Mouse (Mus musculus) lung, adult 2 months (tissue): ENCODE results near the gene Dstn. TPM values are rescaled to one million over a fixed set of nuclear protein-coding genes. Genes with fewer than 3 reads are reported as not detected.
A peak's percentile ranks its signal among the peaks of the same experiment; 100 is the strongest.

Experiments
- DNase-seq: peaks from one replicate; pipeline ENCODE4 v3.0.0; 2022
- H3K4me1 ChIP-seq: fragments of 200-500 bp; 2 replicates; pipeline ENCODE4 v1.6.1; 2011; ENCODE audit warnings: low read length; ENCODE audit not compliant: control insufficient read depth, insufficient read depth
- H3K4me3 ChIP-seq: fragments of 200-500 bp; replicated peaks from 2 replicates; pipeline ENCODE3; 2011; ENCODE audit warnings: low read depth, mild to moderate bottlenecking, control low read depth, low read length; ENCODE audit errors: extremely low read depth
- CTCF ChIP-seq: fragments of 200-500 bp; IDR thresholded peaks from 2 replicates; pipeline ENCODE4 v1.5.1; 2011; ENCODE audit warnings: mild to moderate bottlenecking, low read length, control low read depth; ENCODE audit not compliant: insufficient read depth
- POLR2A ChIP-seq: fragments of 200-500 bp; IDR thresholded peaks from 2 replicates; pipeline ENCODE4 v1.6.1; 2011; ENCODE audit warnings: low read depth, mild to moderate bottlenecking, control low read depth, low read length, borderline replicate concordance; ENCODE audit errors: extremely low read depth
- WGBS: fragments of 180-500 bp; shearing (Covaris S2); methylation state at CpG from one replicate; pipeline ENCODE4 v1.1.7; 2018; 5-methylcytosine and 5-hydroxymethylcytosine counted together
- polyA plus RNA-seq: library from polyadenylated mRNA; depleted of rRNA; stranded (reverse); fragments of >200 nt; gene quantifications from 2 replicates; pipeline ENCODE4 v1.2.3, GENCODE M21; 2012

Dstn gene
- polyA plus RNA-seq, 1 experiment = 80.1 TPM

DNA sequence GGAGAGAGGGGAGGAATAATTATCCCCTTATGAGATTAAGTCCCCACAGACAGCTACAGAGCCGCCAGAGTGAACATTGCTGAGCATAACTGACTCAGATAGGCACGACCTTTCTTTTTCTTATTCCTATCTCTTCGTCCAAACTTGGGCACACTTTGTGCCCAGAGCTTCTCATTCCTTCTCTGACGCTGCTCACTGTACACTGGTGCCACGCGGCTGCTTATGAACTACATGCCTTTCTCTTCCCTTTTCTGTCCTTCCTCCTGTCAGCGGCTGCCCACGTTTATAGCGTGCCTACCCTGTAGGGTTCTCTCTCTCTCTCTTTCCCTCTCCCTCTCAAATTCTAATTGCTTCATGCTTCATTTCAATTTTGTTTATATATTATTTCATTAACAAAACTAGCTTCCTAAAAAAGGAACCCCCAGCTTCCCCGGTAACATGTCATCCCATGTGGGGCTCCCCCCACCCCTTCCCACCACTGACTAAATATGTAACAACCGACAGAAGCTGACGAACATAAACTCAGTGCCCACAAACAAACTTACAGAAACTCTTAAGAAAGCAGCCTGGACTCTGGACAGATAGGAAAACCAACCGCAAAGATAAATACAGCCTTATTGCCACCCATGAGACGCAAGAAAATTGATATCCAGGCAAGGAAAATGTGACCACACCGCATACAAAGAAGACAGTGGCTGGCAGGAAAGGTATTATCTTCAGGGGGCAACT is 25.8 kb upstream of the Dstn start:
- no peak overlapping the region for H3K4me3 ChIP-seq
- WGBS = 73% methylated on average over 15 of the region's 15 CpGs
- TF ChIP-seq CTCF = no peak
- TF ChIP-seq POLR2A = no peak
- no peaks in the 10 kb centered on the region for H3K4me1 ChIP-seq
- DNase-seq = no peak

DNA sequence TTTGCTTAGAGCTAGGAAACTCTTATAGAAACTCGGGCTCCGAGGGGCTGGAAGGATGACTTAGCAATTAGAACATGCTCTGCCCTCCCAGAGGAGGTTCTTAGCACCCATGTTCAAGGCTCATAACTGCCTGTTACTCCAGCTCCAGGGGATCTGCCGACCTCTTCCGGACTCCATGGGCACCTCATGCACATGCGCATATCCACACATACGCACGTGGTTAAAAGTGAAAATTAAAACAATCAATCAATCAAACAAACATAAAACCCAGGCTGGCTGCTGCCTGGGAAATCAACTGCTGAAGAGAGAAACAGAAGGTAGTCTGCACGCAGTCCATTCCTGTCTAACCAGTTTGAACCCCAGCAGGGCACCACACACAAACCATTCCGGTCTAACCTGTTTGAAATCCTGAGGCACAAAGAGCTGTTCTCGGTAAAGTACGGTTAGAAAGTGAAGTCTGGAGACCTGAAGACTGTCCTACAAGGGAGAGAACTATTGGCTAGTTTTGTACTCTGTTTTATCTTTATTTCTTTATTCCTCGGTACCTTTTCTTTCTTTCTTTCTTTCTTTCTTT is 25.2 kb upstream of the Dstn start:
- no peaks in the 10 kb centered on the region for H3K4me1 ChIP-seq
- 43% methylated on average over 12 of the region's 12 CpGs for WGBS
- peak; percentile 34 for DNase-seq
- peak overlapping the region; percentile 14 for H3K4me3 ChIP-seq
- TF ChIP-seq POLR2A (no peak), CTCF (no peak)

DNA sequence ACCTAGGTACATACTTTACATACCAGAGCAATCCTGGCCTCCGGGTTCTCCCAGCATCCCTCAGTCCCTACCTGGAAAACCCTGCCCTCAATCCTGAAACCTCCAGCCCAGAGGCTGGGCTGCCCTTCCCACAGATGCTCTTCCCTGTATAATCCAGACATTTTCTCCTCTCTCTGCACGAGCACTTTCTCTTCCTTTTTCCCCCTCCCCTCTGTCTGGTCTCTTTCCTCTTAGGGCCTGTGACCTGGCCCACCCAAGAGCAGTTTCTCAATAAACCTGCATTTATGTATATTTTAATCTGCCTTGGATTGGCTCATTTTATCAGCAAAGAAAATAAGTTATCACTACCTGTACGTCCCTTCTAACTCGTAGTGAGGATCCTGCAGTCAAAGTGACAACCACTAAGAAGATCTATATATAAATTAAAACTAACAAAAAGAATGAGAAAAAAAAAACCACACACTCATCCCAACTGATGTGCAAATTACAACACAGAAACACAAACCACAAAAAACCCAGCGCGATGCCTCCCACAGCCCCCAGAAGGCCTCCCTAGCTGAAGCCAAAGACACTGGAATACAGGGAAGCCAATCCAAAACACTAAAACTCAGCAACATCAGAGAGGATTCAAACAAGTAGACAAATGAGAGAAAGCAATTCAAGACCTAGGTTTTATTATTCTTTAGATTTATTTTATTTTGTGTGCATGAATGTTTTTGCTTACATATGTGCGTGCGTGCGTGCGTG is 23.6 kb upstream of the Dstn start:
- DNase-seq = no peak
- Histone ChIP-seq H3K4me3 (no peak overlapping the region), H3K4me1 (no peaks in the 10 kb centered on the region)
- 72% methylated on average over 10 of the region's 10 CpGs for WGBS
- TF ChIP-seq CTCF (no peak), POLR2A (no peak)

DNA sequence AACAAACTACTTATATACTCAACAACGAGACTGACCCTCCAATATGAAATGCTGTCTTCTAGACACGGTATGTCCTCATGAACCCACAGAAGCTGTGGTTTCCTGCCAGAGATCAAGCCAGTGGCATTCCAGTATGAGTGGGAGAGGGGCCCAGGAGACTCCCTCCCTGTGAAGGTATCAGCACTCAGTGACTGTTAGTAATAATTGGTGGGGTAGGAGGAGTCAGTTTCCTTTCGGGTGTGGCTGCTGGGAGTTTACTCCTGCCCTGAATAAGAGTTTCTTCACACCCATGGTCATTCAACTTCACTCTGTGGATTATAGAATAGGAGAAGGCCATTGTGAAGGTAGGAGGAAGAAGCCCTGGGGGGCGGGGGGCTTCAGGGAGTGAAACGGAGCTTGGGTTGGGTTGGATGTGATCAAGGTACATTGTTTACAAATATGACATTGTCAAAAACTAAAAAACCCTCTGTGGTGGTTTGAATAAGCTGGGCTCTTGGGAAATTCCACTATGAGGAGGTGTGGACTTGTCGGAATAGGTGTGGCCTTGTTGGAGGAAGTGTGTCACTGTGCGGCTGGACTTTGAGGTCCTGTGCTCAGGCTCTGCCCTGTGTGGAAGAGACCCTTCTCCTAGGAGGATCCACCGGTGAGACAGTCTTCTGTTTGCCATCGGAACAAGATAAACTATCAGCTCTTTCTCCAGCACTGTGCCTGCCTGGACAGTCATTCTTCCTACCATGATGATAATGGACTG is 15.5 kb upstream of the Dstn start:
- no peak for DNase-seq
- 76% methylated on average over 9 of the region's 9 CpGs for WGBS
- Histone ChIP-seq H3K4me1 (no peaks in the 10 kb centered on the region), H3K4me3 (no peak overlapping the region)
- TF ChIP-seq CTCF = no peak
- TF ChIP-seq POLR2A = no peak

DNA sequence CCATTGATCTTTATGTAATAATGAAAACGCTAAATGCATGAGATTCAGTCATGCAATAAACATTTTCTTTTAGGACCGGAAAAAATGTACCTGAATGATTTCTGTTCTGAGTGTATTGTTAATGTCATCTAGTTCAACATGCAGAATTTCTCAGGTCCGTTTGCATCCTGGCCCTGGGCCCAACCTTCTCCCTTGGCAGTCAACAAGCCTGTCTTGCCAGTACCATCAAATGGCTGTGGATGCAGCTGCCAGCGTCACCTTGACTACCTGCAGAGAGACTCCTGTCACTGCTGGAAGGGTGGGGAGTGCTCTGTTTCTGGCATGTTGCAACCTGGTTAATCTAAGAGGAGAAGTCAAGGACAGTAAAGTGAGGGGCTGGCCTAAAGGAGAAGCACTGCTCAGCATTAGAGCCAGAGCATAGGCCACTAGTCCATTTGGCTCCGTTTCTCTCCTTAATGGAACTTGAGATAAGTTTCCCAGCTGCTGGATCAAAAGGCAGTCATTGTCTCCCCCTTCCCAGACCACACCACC is 14.2 kb upstream of the Dstn start:
- WGBS = 62% methylated on average over 5 of the region's 5 CpGs
- Histone ChIP-seq H3K4me1 (no peaks in the 10 kb centered on the region), H3K4me3 (no peak overlapping the region)
- TF ChIP-seq CTCF (no peak), POLR2A (no peak)
- no peak for DNase-seq

DNA sequence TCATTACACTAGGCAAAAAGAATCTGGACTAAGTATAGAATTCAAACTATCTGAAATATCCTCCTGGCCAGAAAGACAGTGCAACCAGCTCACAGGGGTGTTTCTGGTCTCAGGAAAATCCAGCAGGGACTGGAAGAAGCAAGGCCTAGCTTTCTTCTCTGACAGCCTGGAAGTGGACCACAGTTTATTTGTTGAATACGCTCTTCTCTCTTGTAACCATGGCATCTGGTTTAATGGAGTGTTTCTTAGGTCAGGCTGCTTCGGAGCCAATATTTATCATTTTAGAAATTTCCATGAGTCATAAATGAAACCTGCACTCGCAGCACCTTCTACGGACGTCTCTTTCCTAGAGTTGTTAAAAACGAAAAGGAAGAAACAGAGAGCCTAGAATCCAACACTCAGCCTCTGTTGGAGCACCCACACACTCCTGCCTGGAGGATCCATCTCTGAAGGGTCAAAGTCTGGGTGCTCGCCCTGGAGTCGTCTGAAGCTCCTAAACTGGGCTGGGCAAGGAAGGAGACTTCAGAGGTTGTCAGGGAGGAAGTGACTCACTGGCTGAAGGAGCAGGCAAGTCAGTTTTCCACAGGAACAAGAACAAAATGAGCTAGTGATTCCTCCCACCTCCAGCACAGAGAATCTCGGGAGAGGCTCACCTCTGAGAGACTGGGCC is 11.6 kb upstream of the Dstn start:
- 35% methylated on average over 9 of the region's 9 CpGs for WGBS
- TF ChIP-seq CTCF (no peak), POLR2A (no peak)
- no peak for DNase-seq
- no peaks in the 10 kb centered on the region for H3K4me1 ChIP-seq
- H3K4me3 ChIP-seq = no peak overlapping the region

DNA sequence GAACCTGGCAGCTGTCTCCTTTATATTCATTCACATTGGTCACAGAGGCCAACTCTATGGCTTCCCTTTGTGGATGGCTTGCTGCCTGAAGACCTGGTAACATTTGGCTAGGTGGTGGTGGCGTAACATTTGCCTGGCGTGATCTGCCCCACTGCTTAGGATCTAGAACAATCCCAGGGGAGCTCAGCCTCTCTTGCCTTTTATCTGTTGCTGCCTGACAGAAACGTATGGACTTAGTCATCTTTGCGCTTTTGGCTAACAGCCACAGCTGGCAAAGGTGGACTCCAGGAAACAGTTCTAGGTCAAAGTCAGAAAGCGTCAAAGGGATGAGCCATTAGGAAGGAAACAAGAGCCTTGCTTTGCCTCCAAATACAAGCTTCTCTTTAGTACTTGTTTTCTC is 10.2 kb upstream of the Dstn start:
- 71% methylated on average over 5 of the region's 5 CpGs for WGBS
- H3K4me1 ChIP-seq = no peaks in the 10 kb centered on the region
- DNase-seq = no peak
- no peak overlapping the region for H3K4me3 ChIP-seq
- no peak for TF ChIP-seq CTCF
- TF ChIP-seq POLR2A = no peak

DNA sequence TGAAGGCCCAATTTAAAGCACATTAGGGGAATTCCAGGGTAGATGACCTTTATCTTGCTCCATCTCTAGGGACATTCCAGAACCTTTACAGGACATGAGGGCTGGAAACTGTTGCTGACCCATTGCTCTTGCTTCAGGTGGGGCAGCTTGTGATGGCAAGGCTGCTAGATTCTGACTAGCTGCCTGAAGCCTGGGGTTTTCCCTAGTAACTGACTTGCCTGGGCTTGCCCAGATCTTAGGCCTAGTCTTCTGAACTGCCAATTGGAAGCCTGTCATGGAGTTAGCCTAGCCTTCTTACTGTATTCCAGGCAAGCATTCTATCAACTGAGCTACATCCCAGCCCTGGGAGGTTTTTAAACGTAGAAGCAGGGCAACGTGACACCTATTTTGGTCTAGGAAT is 5.9 kb upstream of the Dstn start:
- no peak for DNase-seq
- Histone ChIP-seq H3K4me3 (no peak overlapping the region), H3K4me1 (no peaks in the 10 kb centered on the region)
- no peak for TF ChIP-seq POLR2A
- 73% methylated on average over 2 of the region's 2 CpGs for WGBS

DNA sequence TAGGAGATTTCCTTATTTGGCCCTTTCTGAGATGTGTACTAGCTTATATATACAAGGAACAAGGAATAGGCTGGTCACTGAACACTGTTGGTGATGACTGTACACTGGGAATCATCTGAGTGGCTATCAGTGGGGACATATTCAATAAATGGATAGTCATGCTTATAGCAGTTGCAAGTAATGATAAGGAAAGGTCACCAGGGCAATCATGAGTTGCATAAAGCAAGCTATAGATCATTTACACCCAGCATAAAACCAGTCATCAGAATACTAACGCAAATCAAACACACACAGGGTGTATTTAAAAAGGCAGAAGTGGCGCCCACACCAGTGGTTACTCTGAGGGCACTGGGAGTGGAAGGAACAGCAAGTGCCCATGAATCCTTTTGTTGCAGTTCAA is 2.9 kb upstream of the Dstn start:
- no peak overlapping the region for H3K4me3 ChIP-seq
- peaks cover 4% of the 10 kb centered on the region for H3K4me1 ChIP-seq
- DNase-seq = no peak
- 85% methylated on average over 2 of the region's 2 CpGs for whole genome bisulfite sequencing
- no peak for TF ChIP-seq CTCF
